Mouse (Mus musculus) cortical plate, adult 2 months (tissue): ENCODE data around the gene Ccdc30.

ENCODE experiments used
- CTCF ChIP-seq: fragments of 200-500 bp; IDR thresholded peaks from 2 replicates; pipeline ENCODE4 v1.5.1; 2011; ENCODE audit warnings: mild to moderate bottlenecking, control low read depth, low read length; ENCODE audit not compliant: insufficient read depth; ENCODE audit errors: extremely low read depth
- POLR2A ChIP-seq: fragments of 200-500 bp; IDR thresholded peaks from 2 replicates; pipeline ENCODE4 v1.6.1; 2011; ENCODE audit warnings: mild to moderate bottlenecking, low read length, control low read depth; ENCODE audit not compliant: insufficient read depth; ENCODE audit errors: extremely low read depth

DNA sequence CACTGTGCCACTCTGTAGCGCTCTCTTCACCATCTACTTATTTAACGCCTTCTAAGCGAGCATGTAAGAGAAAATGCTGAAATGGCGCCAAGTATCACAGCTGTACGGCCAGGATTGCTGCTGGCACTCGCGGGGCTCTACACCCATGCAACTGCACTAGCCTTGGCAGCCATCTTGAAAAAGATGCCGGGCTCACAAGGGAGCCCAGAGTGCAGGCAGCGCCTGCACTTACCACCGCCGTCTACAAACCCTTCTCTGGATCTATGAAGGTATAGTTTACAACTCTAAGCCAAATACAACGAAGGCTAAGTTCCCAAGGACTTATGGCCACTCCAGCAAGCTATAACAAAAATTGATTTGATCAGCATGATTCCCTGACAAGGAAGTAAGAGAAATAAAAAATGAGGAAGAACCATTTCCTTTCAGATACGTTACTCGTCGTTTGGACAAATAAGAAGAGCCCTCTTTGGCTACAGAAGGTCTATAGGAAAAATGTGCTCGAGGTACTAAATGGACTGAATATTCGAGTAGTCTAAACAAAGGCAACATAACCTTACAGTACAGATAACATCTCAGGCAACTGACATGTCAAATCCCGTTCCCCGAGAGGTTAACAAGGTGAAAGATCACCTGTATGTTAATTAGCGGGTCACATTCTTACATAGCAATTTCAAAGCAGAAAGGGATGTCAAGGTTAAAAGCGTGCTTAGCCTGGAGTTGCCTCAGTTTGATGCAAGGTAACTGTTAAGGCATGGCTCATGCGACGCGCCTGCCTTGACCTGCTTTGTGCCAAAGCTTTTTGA, 122.3 kb downstream of the Ccdc30 start:
- TF ChIP-seq POLR2A (no peak), CTCF (no peak)
